Mouse (Mus musculus): Measurements from ENCODE around the gene Syndig1.

The Syndig1 gene

DNA sequence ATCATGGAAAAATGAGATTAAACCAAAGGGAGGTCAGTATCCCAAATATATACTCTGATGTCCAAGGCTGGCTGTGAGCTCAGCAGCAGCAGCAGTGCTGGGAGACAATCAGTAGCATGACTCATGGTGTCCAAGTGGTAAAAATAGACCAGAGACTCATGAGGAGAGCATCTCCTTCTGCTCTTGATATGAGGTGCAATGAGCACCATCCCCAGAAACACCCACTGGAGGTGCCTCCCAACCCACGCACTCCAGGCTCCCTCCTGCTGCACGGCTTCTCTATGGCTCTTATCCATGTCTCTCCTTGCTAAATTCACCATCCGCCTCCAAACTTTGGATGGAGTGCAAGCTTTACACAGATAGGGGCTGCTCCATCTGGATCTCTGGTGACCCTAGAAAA lies 44.3 kb downstream of the Syndig1 start:
- no peak for DNase-seq (ENCODE audit: low read depth)

DNA sequence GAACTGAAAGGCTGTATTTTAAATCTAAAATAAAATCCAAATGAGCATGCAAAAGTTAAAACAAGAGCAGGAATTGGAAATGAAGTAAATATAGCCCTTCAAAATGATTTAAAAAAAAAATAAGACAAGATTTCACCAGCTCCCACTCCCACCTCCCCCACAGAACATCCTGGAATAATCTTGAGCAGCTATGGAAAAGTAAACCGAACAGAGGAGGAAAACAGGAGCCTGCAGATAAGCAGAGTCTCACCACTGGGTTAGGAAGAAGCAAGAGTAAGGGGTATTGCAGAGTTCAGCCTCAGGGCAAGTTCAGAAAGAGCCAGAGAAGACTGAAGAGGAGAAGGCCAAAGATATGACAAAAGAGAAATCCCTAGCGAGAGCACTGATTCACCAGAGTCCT lies 48.9 kb downstream of the Syndig1 start:
- DNase-seq (ENCODE audit: low read depth): no peak

- DNase-seq (ENCODE audit: low read depth): no peak
These were observed 58.6 kb downstream of the Syndig1 start for GRCm38 (mm10) chr2:149887634-149888033.

- no peak for DNase-seq (ENCODE audit: low read depth)
These were observed 62.6 kb downstream of the Syndig1 start for GRCm38 (mm10) chr2:149891647-149892046.

GRCm38 (mm10) chr2:149896337-149896736 lies 67.3 kb downstream of the Syndig1 start:
- DNase-seq (ENCODE audit: low read depth): no peak

GRCm38 (mm10) chr2:149899615-149900014 lies 70.6 kb downstream of the Syndig1 start:
- DNase-seq (ENCODE audit: low read depth): no peak

DNA sequence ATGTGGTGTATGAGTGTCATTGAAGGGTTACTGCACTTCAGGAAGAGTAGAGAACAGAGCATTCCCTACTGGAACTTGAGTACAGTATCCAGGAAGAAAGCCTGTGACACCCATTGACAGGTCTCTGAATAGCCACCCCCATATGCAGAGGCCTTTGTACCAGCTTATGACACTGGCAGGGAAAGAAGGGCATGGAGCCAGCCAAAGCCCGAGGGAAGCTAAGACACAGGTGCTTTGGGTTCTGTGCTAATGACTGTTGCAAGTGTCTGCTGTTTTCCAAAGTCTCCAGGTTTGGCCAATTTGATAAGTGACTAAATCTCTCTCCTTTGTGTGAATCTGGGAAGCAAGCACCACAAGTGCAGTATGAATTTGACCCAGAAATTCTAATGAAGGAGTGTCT lies 71.6 kb downstream of the Syndig1 start:
- no peak for DNase-seq (ENCODE audit: low read depth)

- DNase-seq (ENCODE audit: low read depth): no peak
These were observed 75.4 kb downstream of the Syndig1 start for GRCm38 (mm10) chr2:149904405-149904804.

DNA sequence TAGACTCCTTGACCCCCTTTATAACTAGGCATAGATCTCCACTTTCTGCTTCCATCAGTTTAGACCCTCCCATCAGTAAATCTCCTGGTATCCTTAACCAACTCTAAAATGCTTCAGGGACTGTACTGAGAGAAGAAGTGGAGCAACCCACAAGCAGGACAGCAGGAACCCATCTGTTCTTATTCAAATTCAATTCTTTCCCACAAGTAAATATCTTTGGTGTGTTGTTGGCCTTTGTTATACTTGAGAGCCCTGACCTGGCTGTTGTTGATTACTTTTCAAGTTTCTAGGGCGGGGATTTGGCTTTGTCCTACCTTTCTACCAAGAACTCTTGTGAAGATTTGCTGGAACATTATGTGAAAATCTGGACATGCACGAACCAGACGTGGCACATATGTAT lies 77.7 kb downstream of the Syndig1 start:
- DNase-seq (ENCODE audit: low read depth): no peak

- DNase-seq (ENCODE audit: low read depth): no peak
These were observed 88.2 kb downstream of the Syndig1 start for GRCm38 (mm10) chr2:149917162-149917561.

DNA sequence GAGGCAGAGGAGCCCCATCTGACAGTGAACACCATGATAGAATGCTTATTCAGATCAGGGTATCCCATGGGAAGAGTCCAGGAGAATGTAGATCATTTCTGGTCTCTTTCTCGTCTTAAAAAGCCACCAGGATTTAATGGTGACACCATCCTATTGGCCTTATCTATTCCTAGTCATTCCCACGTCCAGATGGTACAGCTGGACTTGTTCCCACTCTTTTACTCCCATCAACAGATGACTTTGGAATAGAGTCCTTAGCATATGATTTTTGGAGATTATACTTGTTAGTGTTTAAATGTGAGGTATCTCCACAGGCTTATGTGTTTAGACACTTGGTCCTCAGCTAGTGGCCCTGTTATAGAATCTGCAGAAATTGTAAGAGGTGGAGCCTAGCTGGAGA lies 94.5 kb downstream of the Syndig1 start:
- no peak for DNase-seq (ENCODE audit: low read depth)

- no peak for DNase-seq (ENCODE audit: low read depth)
These were observed 96.9 kb downstream of the Syndig1 start for GRCm38 (mm10) chr2:149925911-149926310.

DNA sequence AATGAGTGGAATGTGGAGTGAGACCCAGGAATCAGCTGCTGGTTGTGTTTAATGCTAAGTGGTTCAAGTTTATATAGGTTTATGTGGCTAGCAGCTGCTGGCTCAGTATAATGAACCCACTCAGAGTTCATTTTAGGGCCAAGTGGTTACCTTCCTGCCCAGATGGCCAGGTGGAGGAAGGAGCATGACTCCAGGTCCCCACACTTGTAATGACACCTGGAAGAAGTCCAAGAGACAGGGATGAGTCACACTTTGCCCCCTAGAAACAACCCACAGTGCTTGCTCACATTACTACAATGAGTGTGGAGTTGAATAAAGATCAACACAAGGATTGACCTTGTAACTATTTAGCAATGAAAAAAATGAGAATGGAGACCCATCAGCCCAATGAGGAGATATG lies 98.0 kb downstream of the Syndig1 start:
- DNase-seq (ENCODE audit: low read depth): no peak

DNA sequence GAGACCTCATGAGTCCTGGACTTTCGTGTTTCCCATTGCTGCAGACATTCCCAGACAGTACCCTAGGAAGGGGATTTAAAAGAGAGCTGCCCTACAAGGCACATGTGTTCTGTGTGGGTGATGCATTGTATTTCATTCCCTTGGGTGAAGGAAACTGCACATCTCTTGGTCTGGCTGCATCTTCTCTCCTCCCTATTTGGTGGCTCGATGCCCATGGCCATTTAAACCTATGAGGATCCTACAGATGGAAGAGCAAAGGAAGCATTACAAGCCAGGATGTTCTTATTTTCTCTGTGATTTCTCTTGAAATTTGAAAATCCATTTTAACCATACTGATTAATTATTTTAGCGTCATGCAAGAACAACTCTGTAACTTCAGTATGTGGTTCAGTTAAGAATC lies 98.5 kb downstream of the Syndig1 start:
- no peak for DNase-seq (ENCODE audit: low read depth)

- no peak for DNase-seq (ENCODE audit: low read depth)
These were observed 101.0 kb downstream of the Syndig1 start for GRCm38 (mm10) chr2:149929986-149930385.

- DNase-seq (ENCODE audit: low read depth): no peak
These were observed 102.1 kb downstream of the Syndig1 start for GRCm38 (mm10) chr2:149931111-149931510.

DNA sequence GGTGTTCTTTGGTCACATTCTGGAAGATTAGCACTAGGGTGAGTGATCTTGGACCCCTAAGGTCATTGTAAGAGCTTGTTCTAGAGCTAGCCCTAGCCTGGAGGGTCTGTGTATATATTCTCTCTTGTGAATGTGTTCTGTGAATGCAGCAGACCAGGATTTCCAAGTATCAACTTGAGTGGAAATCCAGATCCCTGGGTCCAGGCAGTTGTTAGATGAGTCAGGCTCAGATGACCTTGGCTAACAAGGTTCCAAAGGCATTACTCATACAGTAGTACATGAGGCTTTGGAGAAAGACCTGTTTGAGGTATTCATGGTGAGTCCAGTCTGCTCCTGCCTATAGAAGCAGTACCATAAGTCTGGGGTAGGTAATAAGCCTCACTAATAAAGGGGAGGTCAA lies 103.1 kb downstream of the Syndig1 start:
- DNase-seq (ENCODE audit: low read depth): peak; percentile 15

DNA sequence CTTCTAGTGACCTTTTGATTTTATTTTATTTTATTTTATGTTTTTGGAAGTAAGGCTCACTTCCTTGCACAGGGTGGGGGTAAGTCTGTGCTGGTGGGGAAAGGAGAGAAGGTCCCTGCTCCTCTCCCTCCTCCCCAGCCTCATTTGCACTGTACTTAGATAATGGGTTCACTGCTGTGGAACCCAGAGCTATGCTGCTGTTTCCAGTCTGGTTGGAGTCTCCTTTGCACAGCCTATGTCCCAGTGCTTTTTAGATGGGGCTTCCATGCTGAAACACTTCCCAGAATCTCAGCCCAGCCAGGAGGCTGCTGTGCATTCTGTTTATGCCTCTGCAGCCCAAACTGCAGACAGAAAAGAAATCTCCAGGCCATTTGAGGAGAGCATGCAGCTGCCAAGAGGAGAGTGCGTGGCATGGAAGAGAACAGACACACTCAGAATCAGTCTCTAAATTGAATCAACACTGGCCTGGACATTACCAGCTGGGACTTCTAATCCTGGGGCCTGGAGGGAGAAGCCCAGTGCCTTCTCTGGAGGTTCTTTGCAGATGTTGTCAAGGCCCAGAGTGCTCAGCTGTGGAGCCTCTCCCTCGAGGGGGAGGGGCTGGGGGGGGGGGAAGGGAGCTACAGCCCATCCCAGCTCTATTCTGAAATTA lies 104.4 kb downstream of the Syndig1 start:
- DNase-seq (ENCODE audit: low read depth): no peak

GRCm38 (mm10) chr2:149934139-149934538 lies 105.1 kb downstream of the Syndig1 start:
- no peak for DNase-seq (ENCODE audit: low read depth)

DNA sequence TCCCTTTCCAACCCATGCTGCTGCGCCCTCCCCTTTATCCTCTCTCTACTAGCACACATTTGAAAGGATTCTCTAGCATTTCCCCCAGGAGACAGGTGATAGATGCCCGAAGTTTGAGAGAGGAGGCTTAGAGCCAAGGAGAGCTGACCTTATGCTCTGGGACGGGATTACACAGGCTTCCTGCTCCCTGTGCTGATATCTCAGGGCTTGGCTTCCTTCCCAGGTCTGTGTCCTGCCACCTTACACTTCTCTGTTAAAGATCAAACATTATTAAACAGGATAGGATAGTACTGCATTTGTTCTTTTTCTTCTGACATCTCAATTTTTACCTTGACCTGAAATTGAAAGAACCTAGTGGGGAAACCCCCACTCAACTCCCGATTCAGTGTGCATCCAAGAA lies 109.8 kb downstream of the Syndig1 start:
- no peak for DNase-seq (ENCODE audit: low read depth)

- no peak for DNase-seq (ENCODE audit: low read depth)
These were observed 110.6 kb downstream of the Syndig1 start for GRCm38 (mm10) chr2:149939586-149939985.

GRCm38 (mm10) chr2:149950641-149951040 lies 121.6 kb downstream of the Syndig1 start:
- no peak for DNase-seq (ENCODE audit: low read depth)

GRCm38 (mm10) chr2:149971014-149971413 lies 142.0 kb downstream of the Syndig1 start:
- no peak for DNase-seq (ENCODE audit: low read depth)

DNA sequence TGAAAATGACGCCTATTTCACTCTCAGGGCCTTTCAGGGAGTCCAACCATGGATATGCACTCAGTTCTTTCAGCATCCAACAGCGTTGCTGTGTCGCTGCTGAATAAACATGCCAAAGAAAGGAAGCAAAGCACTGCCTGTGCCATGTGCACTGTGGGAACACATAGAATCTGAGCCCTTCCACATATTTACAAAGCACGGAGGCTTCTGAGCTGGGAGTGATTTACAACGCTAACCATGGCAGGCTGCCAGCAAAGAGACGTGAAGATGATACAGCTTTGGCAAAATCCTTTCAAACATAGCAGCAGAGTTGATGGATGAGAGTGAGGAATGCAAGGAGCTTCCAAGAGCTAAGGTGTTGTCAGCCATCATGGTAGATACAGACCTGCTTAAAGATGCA lies 144.6 kb downstream of the Syndig1 start:
- no peak for DNase-seq (ENCODE audit: low read depth)

- no peak for DNase-seq (ENCODE audit: low read depth)
These were observed 151.4 kb downstream of the Syndig1 start for GRCm38 (mm10) chr2:149980419-149980818.

Measured in fibroblast of lung, adult 2 months (primary cell).